Mouse (Mus musculus): ENCODE results near the gene Rcan2.

- TF ChIP-seq CTCF (IDR thresholded peaks at IDR 0.05) (no peak), POLR2A (IDR thresholded peaks at IDR 0.05; ENCODE audit: insufficient read depth, low read depth, low read length) (no peak)
Measured at GRCm38 (mm10) chr17:44088226-44088625, 287.1 kb downstream of the Rcan2 start.

All from heart, adult 2 months (tissue).